Mouse (Mus musculus) midbrain, embryonic 16.5 days (tissue): Measurements from ENCODE around the gene Anapc16. TPM values are rescaled to one million over a fixed set of nuclear protein-coding genes. Genes with fewer than 3 reads are reported as not detected.
A peak's percentile ranks its signal among the peaks of the same experiment; 100 is the strongest.

Experiments
- ATAC-seq: fragments of 200-750 bp; cut with Nextera tagmentation; 2 replicates; pipeline ENCODE4 v1.8.0; 2017; ENCODE audit warnings: moderate TSS enrichment
- H3K27ac ChIP-seq: fragments of 300-500 bp; sonication (generic); 2 replicates; pipeline ENCODE4 v1.5.1; 2014; ENCODE audit warnings: mild to moderate bottlenecking, low read length, mixed read lengths
- H3K27me3 ChIP-seq: fragments of 300-500 bp; sonication (generic); 2 replicates; pipeline ENCODE4 v1.6.1; 2014; ENCODE audit warnings: low read depth, low read length, mixed read lengths; ENCODE audit not compliant: control insufficient read depth, insufficient read depth
- H3K36me3 ChIP-seq: fragments of 300-500 bp; sonication (generic); 2 replicates; pipeline ENCODE4 v1.6.1; 2014; ENCODE audit warnings: mild to moderate bottlenecking, low read length, moderate library complexity, mixed read lengths; ENCODE audit not compliant: control insufficient read depth, insufficient read depth
- H3K4me1 ChIP-seq: fragments of 300-500 bp; sonication (generic); 2 replicates; pipeline ENCODE4 v1.6.1; 2014; ENCODE audit warnings: mild to moderate bottlenecking, low read length, mixed read lengths; ENCODE audit not compliant: control insufficient read depth, insufficient read depth
- H3K4me2 ChIP-seq: fragments of 300-500 bp; sonication (generic); 2 replicates; pipeline ENCODE4 v1.6.1; 2014; ENCODE audit warnings: mild to moderate bottlenecking, low read length, mixed read lengths
- H3K4me3 ChIP-seq: fragments of 300-500 bp; sonication (generic); 2 replicates; pipeline ENCODE4 v1.5.1; 2014; ENCODE audit warnings: low read depth, mild to moderate bottlenecking, low read length, moderate library complexity, mixed read lengths
- H3K9ac ChIP-seq: fragments of 300-500 bp; sonication (generic); 2 replicates; pipeline ENCODE4 v1.6.1; 2014; ENCODE audit warnings: low read depth, low read length, mixed read lengths
- H3K9me3 ChIP-seq: fragments of 300-500 bp; sonication (generic); replicated peaks from 2 replicates; pipeline ENCODE4 v1.6.1; 2014; ENCODE audit warnings: mild to moderate bottlenecking, low read length, mixed read lengths; ENCODE audit not compliant: control insufficient read depth, poor library complexity, severe bottlenecking
- WGBS: fragments of 180-500 bp; shearing (Covaris S2); extraction: QIAGEN DNeasy Blood & Tissue Kit; methylation state at CpG from one replicate; pipeline ENCODE4 v1.1.7; 2014; 5-methylcytosine and 5-hydroxymethylcytosine counted together
- polyA plus RNA-seq: library from polyadenylated mRNA; unstranded; fragments of >200 nt; fragmentation: Nextera tagmentation; extraction: Ambion mirVana; gene quantifications from 2 replicates; pipeline ENCODE4 v1.2.1, GENCODE M21; 2015

The Anapc16 gene
- polyA plus RNA-seq, 1 experiment from 2014 or later = 98.9 TPM

- no peak overlapping the region for H3K27ac ChIP-seq
- H3K36me3 ChIP-seq = no peaks in the 10 kb centered on the region
- H3K9ac ChIP-seq = no peak overlapping the region
- H3K4me1 ChIP-seq = peaks cover 14% of the 10 kb centered on the region
- no peaks in the 10 kb centered on the region for H3K9me3 ChIP-seq
- WGBS = 57% methylated on average over 2 of the region's 2 CpGs
- no peak for ATAC-seq
- no peak overlapping the region for H3K4me2 ChIP-seq
- no peak overlapping the region for H3K4me3 ChIP-seq
- no peaks in the 10 kb centered on the region for H3K27me3 ChIP-seq
Measured at GRCm38 (mm10) chr10:59963609-59964008, 39.3 kb downstream of the Anapc16 start.

GRCm38 (mm10) chr10:59959517-59959916 lies 43.4 kb downstream of the Anapc16 start:
- Histone ChIP-seq H3K27me3 (no peaks in the 10 kb centered on the region), H3K9me3 (no peaks in the 10 kb centered on the region), H3K4me2 (no peak overlapping the region), H3K27ac (no peak overlapping the region), H3K4me3 (no peak overlapping the region), H3K36me3 (no peaks in the 10 kb centered on the region), H3K9ac (no peak overlapping the region), H3K4me1 (peaks cover 26% of the 10 kb centered on the region)
- ATAC-seq = no peak
- 62% methylated on average over 11 of the region's 12 CpGs for WGBS

- ATAC-seq = 0 out of 2 replicates have a peak, but pooled peaks have one; percentile 10
- Histone ChIP-seq H3K4me1 (peaks cover 24% of the 10 kb centered on the region), H3K9ac (peak overlapping the region; percentile 57), H3K27ac (peak overlapping the region; percentile 74), H3K36me3 (no peaks in the 10 kb centered on the region), H3K27me3 (no peaks in the 10 kb centered on the region), H3K4me2 (peak overlapping the region; percentile 52), H3K4me3 (no peak overlapping the region), H3K9me3 (no peaks in the 10 kb centered on the region)
- 14% methylated on average over 5 of the region's 5 CpGs for WGBS
Measured at GRCm38 (mm10) chr10:59958458-59958857, 44.5 kb downstream of the Anapc16 start.

GRCm38 (mm10) chr10:59957171-59958149 lies 45.5 kb downstream of the Anapc16 start:
- no peaks in the 10 kb centered on the region for H3K9me3 ChIP-seq
- H3K4me2 ChIP-seq = peak overlapping the region; percentile 52
- ATAC-seq = peak; percentile 27; the same call in 1 of the 2 replicates
- H3K27me3 ChIP-seq = no peaks in the 10 kb centered on the region
- H3K36me3 ChIP-seq = no peaks in the 10 kb centered on the region
- H3K9ac ChIP-seq = peak overlapping the region; percentile 57
- H3K4me3 ChIP-seq = peak overlapping the region; percentile 23
- WGBS = 10% methylated on average over 25 of the region's 25 CpGs
- H3K27ac ChIP-seq = peak overlapping the region; percentile 74
- peaks cover 30% of the 10 kb centered on the region for H3K4me1 ChIP-seq

GRCm38 (mm10) chr10:59956681-59957080 lies 46.3 kb downstream of the Anapc16 start:
- Histone ChIP-seq H3K36me3 (no peaks in the 10 kb centered on the region), H3K9me3 (no peaks in the 10 kb centered on the region), H3K4me3 (no peak overlapping the region), H3K9ac (no peak overlapping the region), H3K4me1 (peaks cover 30% of the 10 kb centered on the region), H3K27me3 (no peaks in the 10 kb centered on the region), H3K4me2 (no peak overlapping the region), H3K27ac (no peak overlapping the region)
- 63% methylated on average over 5 of the region's 5 CpGs for WGBS
- ATAC-seq = no peak

- ATAC-seq = no peak
- 55% methylated on average over 7 of the region's 7 CpGs for WGBS
- H3K27me3 ChIP-seq = no peaks in the 10 kb centered on the region
- H3K4me3 ChIP-seq = no peak overlapping the region
- peaks cover 39% of the 10 kb centered on the region for H3K4me1 ChIP-seq
- H3K27ac ChIP-seq = no peak overlapping the region
- H3K4me2 ChIP-seq = no peak overlapping the region
- no peak overlapping the region for H3K9ac ChIP-seq
- no peaks in the 10 kb centered on the region for H3K9me3 ChIP-seq
- no peaks in the 10 kb centered on the region for H3K36me3 ChIP-seq
Measured at GRCm38 (mm10) chr10:59953564-59954039, 49.3 kb downstream of the Anapc16 start.

- Histone ChIP-seq H3K27ac (peak overlapping the region; percentile 97), H3K9me3 (no peaks in the 10 kb centered on the region), H3K4me2 (peak overlapping the region; percentile 71), H3K4me3 (peak overlapping the region; percentile 93), H3K27me3 (no peaks in the 10 kb centered on the region), H3K36me3 (no peaks in the 10 kb centered on the region), H3K4me1 (peaks cover 33% of the 10 kb centered on the region), H3K9ac (peak overlapping the region; percentile 80)
- 20% methylated on average over 16 of the region's 16 CpGs for WGBS
- ATAC-seq = no peak
Measured at GRCm38 (mm10) chr10:59952781-59953563, 50.0 kb downstream of the Anapc16 start.

GRCm38 (mm10) chr10:59952152-59952780 lies 50.7 kb downstream of the Anapc16 start:
- peaks cover 26% of the 10 kb centered on the region for H3K4me1 ChIP-seq
- H3K4me3 ChIP-seq = peak overlapping the region; percentile 93
- under 1% methylated on average over 31 of the region's 31 CpGs for WGBS
- ATAC-seq = peak; percentile 49
- peak overlapping the region; percentile 80 for H3K9ac ChIP-seq
- no peaks in the 10 kb centered on the region for H3K36me3 ChIP-seq
- H3K4me2 ChIP-seq = peak overlapping the region; percentile 71
- H3K27ac ChIP-seq = peak overlapping the region; percentile 97
- H3K9me3 ChIP-seq = no peaks in the 10 kb centered on the region
- H3K27me3 ChIP-seq = no peaks in the 10 kb centered on the region
